Mouse (Mus musculus): ENCODE data around the gene Chpf. TPM values are rescaled to one million over a fixed set of nuclear protein-coding genes. Genes with fewer than 3 reads are reported as not detected.
A peak's percentile ranks its signal among the peaks of the same experiment; 100 is the strongest.

The Chpf gene
- total and polyA plus RNA-seq, 2 experiments from 2014 or later = 56.8 to 80.4 TPM

GRCm38 (mm10) chr1:75487040-75487404, 7.9 kb upstream of the Chpf start:
- ATAC-seq (peak; percentile 8), DNase-seq (no peak)
- peaks cover 18% of the 10 kb centered on the region for H3K27me3 ChIP-seq (ENCODE audit: insufficient read depth, low read length)
- H3K4me1 ChIP-seq (ENCODE audit: insufficient read depth) = 0 out of 2 replicates have a peak, but pooled peaks cover 5% of the 10 kb centered on the region
- peaks cover 47% of the 10 kb centered on the region for H3K36me3 ChIP-seq (ENCODE audit: insufficient read depth)
- no peak overlapping the region for H3K27ac ChIP-seq (ENCODE audit: low read depth, low read length)
- peak overlapping the region; percentile 91 for H3K4me2 ChIP-seq (ENCODE audit: low read depth)
- no peaks in the 10 kb centered on the region for H3K9me3 ChIP-seq (ENCODE audit: low read length)
- H3K4me3 ChIP-seq (ENCODE audit: low read depth, low read length) = peak overlapping the region; percentile 44
- TF ChIP-seq CTCF (IDR thresholded peaks at IDR 0.05; ENCODE audit: low read depth) = no peak
- H3K9ac ChIP-seq = peak overlapping the region; percentile 31; the same call in 1 of the 2 replicates
- 5% methylated on average over 13 of the region's 13 CpGs for WGBS

- 11% methylated on average over 24 of the region's 24 CpGs for WGBS
These were observed 7.5 kb upstream of the Chpf start for GRCm38 (mm10) chr1:75486561-75486960.

GRCm38 (mm10) chr1:75480735-75481134, 1.6 kb upstream of the Chpf start:
- H3K9ac ChIP-seq = peak overlapping the region; percentile 90; the same call in 1 of the 2 replicates
- no peak for TF ChIP-seq CTCF (IDR thresholded peaks at IDR 0.05; ENCODE audit: low read depth)
- peaks cover 48% of the 10 kb centered on the region for H3K36me3 ChIP-seq (ENCODE audit: insufficient read depth)
- no peak overlapping the region for H3K27ac ChIP-seq (ENCODE audit: low read depth, low read length)
- no peaks in the 10 kb centered on the region for H3K27me3 ChIP-seq (ENCODE audit: insufficient read depth, low read length)
- H3K4me2 ChIP-seq (ENCODE audit: low read depth) = peak overlapping the region; percentile 82
- H3K9me3 ChIP-seq (ENCODE audit: low read length) = no peaks in the 10 kb centered on the region
- no peak for ATAC-seq
- peak overlapping the region; percentile 85 for H3K4me3 ChIP-seq (ENCODE audit: low read depth, low read length)
- DNase-seq = no peak
- peaks cover 26% of the 10 kb centered on the region for H3K4me1 ChIP-seq (ENCODE audit: insufficient read depth)
- 91% methylated on average over 7 of the region's 7 CpGs for WGBS

More at GRCm38 (mm10) chr1:75486561-75486960, 7.5 kb upstream of the Chpf start:
- Histone ChIP-seq H3K27me3 (ENCODE audit: insufficient read depth, low read length) (peaks cover 18% of the 10 kb centered on the region), H3K4me2 (ENCODE audit: low read depth) (peak overlapping the region; percentile 91), H3K9me3 (ENCODE audit: low read length) (no peaks in the 10 kb centered on the region), H3K9ac (peak overlapping the region; percentile 31; the same call in 1 of the 2 replicates), H3K36me3 (ENCODE audit: insufficient read depth) (peaks cover 47% of the 10 kb centered on the region), H3K4me3 (ENCODE audit: low read depth, low read length) (no peak overlapping the region), H3K27ac (ENCODE audit: low read depth, low read length) (no peak overlapping the region), H3K4me1 (ENCODE audit: insufficient read depth) (0 out of 2 replicates have a peak, but pooled peaks cover 5% of the 10 kb centered on the region)
- TF ChIP-seq CTCF (IDR thresholded peaks at IDR 0.05; ENCODE audit: low read depth) = 0 out of 2 replicates have a peak, but pooled peaks have one; percentile 9
- DNase-seq (no peak), ATAC-seq (peak; percentile 2; the same call in 1 of the 2 replicates)

- DNase-seq = no peak
These were observed 929 bp upstream of the Chpf start for GRCm38 (mm10) chr1:75480036-75480435.

GRCm38 (mm10) chr1:75479635-75479989, 505 bp upstream of the Chpf start:
- Histone ChIP-seq H3K36me3 (ENCODE audit: insufficient read depth) (peaks cover 48% of the 10 kb centered on the region), H3K27ac (ENCODE audit: low read depth, low read length) (peak overlapping the region; percentile 83), H3K9me3 (ENCODE audit: low read length) (no peaks in the 10 kb centered on the region), H3K27me3 (ENCODE audit: insufficient read depth, low read length) (no peaks in the 10 kb centered on the region), H3K4me3 (ENCODE audit: low read depth, low read length) (peak overlapping the region; percentile 85), H3K4me2 (ENCODE audit: low read depth) (peak overlapping the region; percentile 82), H3K9ac (peak overlapping the region; percentile 90), H3K4me1 (ENCODE audit: insufficient read depth) (peaks cover 26% of the 10 kb centered on the region)
- ATAC-seq (peak; percentile 5), DNase-seq (no peak)
- TF ChIP-seq CTCF (IDR thresholded peaks at IDR 0.05; ENCODE audit: low read depth) = no peak
- under 1% methylated on average over 20 of the region's 24 CpGs for WGBS

More at GRCm38 (mm10) chr1:75480036-75480435, 929 bp upstream of the Chpf start:
- Histone ChIP-seq H3K9ac (peak overlapping the region; percentile 90), H3K9me3 (ENCODE audit: low read length) (no peaks in the 10 kb centered on the region), H3K36me3 (ENCODE audit: insufficient read depth) (peaks cover 48% of the 10 kb centered on the region), H3K27ac (ENCODE audit: low read depth, low read length) (peak overlapping the region; percentile 83), H3K4me1 (ENCODE audit: insufficient read depth) (peaks cover 26% of the 10 kb centered on the region), H3K4me3 (ENCODE audit: low read depth, low read length) (peak overlapping the region; percentile 85), H3K4me2 (ENCODE audit: low read depth) (peak overlapping the region; percentile 82), H3K27me3 (ENCODE audit: insufficient read depth, low read length) (no peaks in the 10 kb centered on the region)
- TF ChIP-seq CTCF (IDR thresholded peaks at IDR 0.05; ENCODE audit: low read depth) = no peak
- ATAC-seq = no peak
- 14% methylated on average over 13 of the region's 13 CpGs for WGBS

GRCm38 (mm10) chr1:75478497-75478896, 610 bp downstream of the Chpf start:
- Histone ChIP-seq H3K4me1 (ENCODE audit: insufficient read depth) (peaks cover 26% of the 10 kb centered on the region), H3K36me3 (ENCODE audit: insufficient read depth) (peaks cover 50% of the 10 kb centered on the region), H3K4me3 (ENCODE audit: low read depth, low read length) (peak overlapping the region; percentile 85), H3K9me3 (ENCODE audit: low read length) (no peaks in the 10 kb centered on the region), H3K27ac (ENCODE audit: low read depth, low read length) (peak overlapping the region; percentile 83), H3K27me3 (ENCODE audit: insufficient read depth, low read length) (no peaks in the 10 kb centered on the region), H3K4me2 (ENCODE audit: low read depth) (peak overlapping the region; percentile 82), H3K9ac (peak overlapping the region; percentile 90)
- ATAC-seq = no peak; the same call in 1 of the 2 replicates
- WGBS = 1% methylated on average over 19 of the region's 25 CpGs
- no peak for DNase-seq
- TF ChIP-seq CTCF (IDR thresholded peaks at IDR 0.05; ENCODE audit: low read depth) = no peak

- Histone ChIP-seq H3K9ac (no peak overlapping the region; the same call in 1 of the 2 replicates), H3K9me3 (ENCODE audit: low read length) (no peaks in the 10 kb centered on the region), H3K4me2 (ENCODE audit: low read depth) (peak overlapping the region; percentile 82), H3K36me3 (ENCODE audit: insufficient read depth) (peaks cover 49% of the 10 kb centered on the region), H3K4me3 (ENCODE audit: low read depth, low read length) (peak overlapping the region; percentile 85), H3K27ac (ENCODE audit: low read depth, low read length) (no peak overlapping the region), H3K4me1 (ENCODE audit: insufficient read depth) (peaks cover 26% of the 10 kb centered on the region), H3K27me3 (ENCODE audit: insufficient read depth, low read length) (no peaks in the 10 kb centered on the region)
- WGBS = 45% methylated on average over 3 of the region's 3 CpGs
- peak; percentile 43 for DNase-seq
- TF ChIP-seq CTCF (IDR thresholded peaks at IDR 0.05; ENCODE audit: low read depth) = no peak
- ATAC-seq = no peak
These were observed 1.2 kb downstream of the Chpf start for GRCm38 (mm10) chr1:75477966-75478290.
